Mouse (Mus musculus): ENCODE results near the gene Tex33. TPM values are rescaled to one million over a fixed set of nuclear protein-coding genes. Genes with fewer than 3 reads are reported as not detected.
"Not testable (repeated sequence)": the region's sequence is repeated elsewhere in the genome, so short reads cannot be mapped to it uniquely, and the experiment has no call there.

Gene Tex33
- polyA plus RNA-seq, 1 experiment from 2014 or later = not detected

- 70% methylated on average over 5 of the region's 5 CpGs for WGBS
- ATAC-seq (replicated peaks; ENCODE audit: low FRiP score, low TSS enrichment, low read depth) = no peak
- DNase-seq (ENCODE audit: low spot score) = no peak
- Histone ChIP-seq H3K27ac (ENCODE audit: low read depth) (no peak overlapping the region), H3K9ac (ENCODE audit: low read length) (no peak overlapping the region), H3K4me2 (ENCODE audit: low read length) (no peak overlapping the region), H3K36me3 (ENCODE audit: control insufficient read depth, insufficient read depth, low read length) (no peaks in the 10 kb centered on the region), H3K4me1 (replicated peaks; ENCODE audit: control insufficient read depth, insufficient read depth, low read length) (no peaks in the 10 kb centered on the region), H3K4me3 (ENCODE audit: low read depth, low read length) (no peak overlapping the region), H3K9me3 (ENCODE audit: control insufficient read depth, low read length) (no peaks in the 10 kb centered on the region), H3K27me3 (replicated peaks; ENCODE audit: control insufficient read depth, insufficient read depth, low read length) (0 out of 2 replicates have a peak, but pooled peaks cover 2% of the 10 kb centered on the region)
Measured at GRCm38 (mm10) chr15:78331523-78332340, 64.0 kb downstream of the Tex33 start.

GRCm38 (mm10) chr15:78330706-78331105 is 65.0 kb downstream of the Tex33 start:
- ATAC-seq (replicated peaks; ENCODE audit: low FRiP score, low TSS enrichment, low read depth) (no peak), DNase-seq (ENCODE audit: low spot score) (no peak)
- Histone ChIP-seq H3K36me3 (ENCODE audit: control insufficient read depth, insufficient read depth, low read length) (no peaks in the 10 kb centered on the region), H3K9ac (ENCODE audit: low read length) (no peak overlapping the region), H3K9me3 (ENCODE audit: control insufficient read depth, low read length) (no peaks in the 10 kb centered on the region), H3K4me2 (ENCODE audit: low read length) (no peak overlapping the region), H3K4me3 (ENCODE audit: low read depth, low read length) (no peak overlapping the region), H3K27me3 (replicated peaks; ENCODE audit: control insufficient read depth, insufficient read depth, low read length) (0 out of 2 replicates have a peak, but pooled peaks cover 2% of the 10 kb centered on the region), H3K4me1 (replicated peaks; ENCODE audit: control insufficient read depth, insufficient read depth, low read length) (no peaks in the 10 kb centered on the region), H3K27ac (ENCODE audit: low read depth) (no peak overlapping the region)
- WGBS = 91% methylated on average over 4 of the region's 4 CpGs

GRCm38 (mm10) chr15:78329972-78330371 is 65.7 kb downstream of the Tex33 start:
- not testable (repeated sequence) for H3K36me3 ChIP-seq (ENCODE audit: control insufficient read depth, insufficient read depth, low read length); DNase-seq (ENCODE audit: low spot score); H3K4me3 ChIP-seq (ENCODE audit: low read depth, low read length); H3K9ac ChIP-seq (ENCODE audit: low read length); H3K9me3 ChIP-seq (ENCODE audit: control insufficient read depth, low read length); H3K27me3 ChIP-seq (replicated peaks; ENCODE audit: control insufficient read depth, insufficient read depth, low read length); H3K4me1 ChIP-seq (replicated peaks; ENCODE audit: control insufficient read depth, insufficient read depth, low read length); ATAC-seq (replicated peaks; ENCODE audit: low FRiP score, low TSS enrichment, low read depth); H3K4me2 ChIP-seq (ENCODE audit: low read length); H3K27ac ChIP-seq (ENCODE audit: low read depth)
- WGBS = 73% methylated on average over 6 of the region's 6 CpGs

GRCm38 (mm10) chr15:78328520-78329097 is 67.1 kb downstream of the Tex33 start:
- Histone ChIP-seq H3K4me1 (replicated peaks; ENCODE audit: control insufficient read depth, insufficient read depth, low read length) (no peaks in the 10 kb centered on the region), H3K4me2 (ENCODE audit: low read length) (no peak overlapping the region), H3K27me3 (replicated peaks; ENCODE audit: control insufficient read depth, insufficient read depth, low read length) (0 out of 2 replicates have a peak, but pooled peaks cover 2% of the 10 kb centered on the region), H3K9me3 (ENCODE audit: control insufficient read depth, low read length) (no peaks in the 10 kb centered on the region), H3K4me3 (ENCODE audit: low read depth, low read length) (no peak overlapping the region), H3K9ac (ENCODE audit: low read length) (no peak overlapping the region), H3K27ac (ENCODE audit: low read depth) (no peak overlapping the region), H3K36me3 (ENCODE audit: control insufficient read depth, insufficient read depth, low read length) (no peaks in the 10 kb centered on the region)
- no peak for DNase-seq (ENCODE audit: low spot score)
- WGBS = 82% methylated on average over 3 of the region's 3 CpGs
- ATAC-seq (replicated peaks; ENCODE audit: low FRiP score, low TSS enrichment, low read depth) = no peak

Small RNA genes within 50 kb of the gene (microRNA-seq; reads per million reads assigned to microRNA genes)
- gene Mir7676-2 = not detected

Other genes with a start within 250 kb of the Tex33 start
- 82.9 and 83.3 TPM in 2 replicates for gene Ift27, start 221.8 kb downstream of the Tex33 start, polyA plus RNA-seq (2014; fragmentation: Nextera tagmentation; extraction: Ambion mirVana)
- not detected in 2 replicates for gene Pvalb, start 189.5 kb downstream of the Tex33 start, polyA plus RNA-seq (2014; fragmentation: Nextera tagmentation; extraction: Ambion mirVana)
- 3.7 and 4.1 TPM in 2 replicates for gene Ncf4, start 151.1 kb downstream of the Tex33 start, polyA plus RNA-seq (2014; fragmentation: Nextera tagmentation; extraction: Ambion mirVana)
- gene Csf2rb2, start 90.2 kb downstream of the Tex33 start, polyA plus RNA-seq (2014; fragmentation: Nextera tagmentation; extraction: Ambion mirVana) = 0.15 and 0.22 TPM in 2 replicates
- 1.4 and 1.8 TPM in 2 replicates for gene Csf2rb, start 70.2 kb downstream of the Tex33 start, polyA plus RNA-seq (2014; fragmentation: Nextera tagmentation; extraction: Ambion mirVana)
- gene Tst, start 10.0 kb upstream of the Tex33 start, polyA plus RNA-seq (2014; fragmentation: Nextera tagmentation; extraction: Ambion mirVana) = 10.9 and 15.9 TPM in 2 replicates
- gene Mpst, start 10.5 kb upstream of the Tex33 start, polyA plus RNA-seq (2014; fragmentation: Nextera tagmentation; extraction: Ambion mirVana) = 2.1 and 2.7 TPM in 2 replicates
- 35.0 and 37.7 TPM in 2 replicates for gene Kctd17, start 32.7 kb upstream of the Tex33 start, polyA plus RNA-seq (2014; fragmentation: Nextera tagmentation; extraction: Ambion mirVana)
- 0.09 TPM in 1 of 2 replicates, not detected in the other for gene Tmprss6, start 72.7 kb upstream of the Tex33 start, polyA plus RNA-seq (2014; fragmentation: Nextera tagmentation; extraction: Ambion mirVana)
- gene Il2rb, start 99.4 kb upstream of the Tex33 start, polyA plus RNA-seq (2014; fragmentation: Nextera tagmentation; extraction: Ambion mirVana) = 0.66 and 1.1 TPM in 2 replicates
- gene C1qtnf6, start 135.5 kb upstream of the Tex33 start, polyA plus RNA-seq (2014; fragmentation: Nextera tagmentation; extraction: Ambion mirVana) = 30.1 and 34.9 TPM in 2 replicates
- 0.22 TPM in 1 of 2 replicates, not detected in the other for gene Sstr3, start 148.8 kb upstream of the Tex33 start, polyA plus RNA-seq (2014; fragmentation: Nextera tagmentation; extraction: Ambion mirVana)
- gene Rac2, start 176.9 kb upstream of the Tex33 start, polyA plus RNA-seq (2014; fragmentation: Nextera tagmentation; extraction: Ambion mirVana) = 16.7 and 17.5 TPM in 2 replicates
- 3.5 and 4.3 TPM in 2 replicates for gene Cyth4, start 201.1 kb upstream of the Tex33 start, polyA plus RNA-seq (2014; fragmentation: Nextera tagmentation; extraction: Ambion mirVana)